Mouse (Mus musculus) neural tube, embryonic 10.5 days (tissue): ENCODE data around the gene Cpsf3.

ENCODE experiments used
- DNase-seq: peaks from one replicate; pipeline ENCODE4 v3.0.0-alpha.2; 2017; ENCODE audit warnings: low spot score; ENCODE audit errors: extremely low spot score

Cpsf3 gene

DNA sequence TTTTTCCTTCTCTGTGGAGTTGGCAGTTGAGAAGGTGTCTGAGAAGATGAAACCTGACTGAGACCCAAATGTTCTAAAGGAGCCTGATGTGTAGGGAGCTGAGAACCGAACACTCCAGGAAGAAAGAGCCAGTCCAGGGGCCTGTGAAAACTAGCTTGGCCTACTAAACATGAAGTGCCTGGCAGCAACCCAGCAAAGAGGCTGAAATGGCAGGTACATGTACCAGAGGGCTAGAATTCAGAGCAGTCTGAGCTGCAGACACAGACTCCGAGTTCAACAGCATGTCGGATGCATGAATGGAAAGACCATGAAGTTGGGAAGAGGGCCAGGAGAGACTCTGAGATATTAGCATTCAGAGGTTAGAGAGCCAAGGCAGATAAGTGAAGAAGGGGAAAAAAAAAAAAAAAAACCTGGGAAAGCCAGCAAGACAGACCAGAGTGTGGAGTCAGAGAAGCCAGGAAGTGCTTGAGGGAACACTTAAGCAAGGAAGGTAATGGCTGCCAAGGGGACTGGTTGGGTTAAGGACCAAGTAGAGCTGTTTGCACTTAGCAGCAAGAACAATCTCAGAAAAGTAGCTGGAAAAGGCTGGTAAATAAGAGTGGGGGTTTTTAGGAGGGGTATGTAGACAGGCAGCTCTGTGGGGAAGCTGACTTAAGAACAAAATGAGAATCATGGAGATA, 3.7 kb downstream of the Cpsf3 start:
- DNase-seq: no peak

DNA sequence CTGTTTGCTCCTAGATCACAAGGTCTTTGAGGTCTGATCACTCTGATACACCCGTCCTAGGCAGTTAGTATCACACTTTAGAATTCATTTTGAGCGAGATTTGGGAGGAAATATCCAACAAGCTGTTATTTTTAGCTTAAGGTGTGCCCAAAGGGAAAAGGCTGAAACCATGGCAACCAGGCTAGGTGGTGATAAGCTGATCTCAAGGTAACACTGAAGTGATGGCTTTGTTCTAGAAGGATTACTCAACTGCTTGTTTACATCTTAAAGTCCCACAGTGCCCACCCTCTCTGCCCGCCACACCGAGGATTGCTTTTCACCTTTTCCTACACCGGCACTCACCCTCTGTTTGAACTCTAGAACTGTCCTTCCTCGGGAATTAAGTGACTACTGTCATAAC, 4.5 kb downstream of the Cpsf3 start:
- DNase-seq: no peak

DNA sequence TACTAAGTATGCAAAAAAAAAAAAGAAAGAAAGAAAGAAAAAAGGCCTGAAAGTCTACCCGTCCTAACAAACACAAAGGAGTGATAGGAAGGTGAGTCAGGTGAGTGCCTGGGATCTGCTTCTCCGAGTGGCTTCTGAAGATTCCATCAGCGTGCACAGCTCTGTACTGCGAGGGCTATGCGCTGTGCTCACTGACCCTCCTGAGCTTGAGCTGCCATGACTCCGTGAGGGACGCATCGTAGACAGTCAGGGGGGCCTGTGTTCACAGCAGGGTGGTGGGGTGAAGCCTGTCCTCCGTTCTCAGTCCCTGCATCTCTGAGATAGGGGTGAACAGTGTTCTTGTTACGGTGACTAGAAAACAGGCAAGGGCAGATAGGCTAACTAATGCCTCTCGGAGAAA, 13.7 kb downstream of the Cpsf3 start:
- no peak for DNase-seq

DNA sequence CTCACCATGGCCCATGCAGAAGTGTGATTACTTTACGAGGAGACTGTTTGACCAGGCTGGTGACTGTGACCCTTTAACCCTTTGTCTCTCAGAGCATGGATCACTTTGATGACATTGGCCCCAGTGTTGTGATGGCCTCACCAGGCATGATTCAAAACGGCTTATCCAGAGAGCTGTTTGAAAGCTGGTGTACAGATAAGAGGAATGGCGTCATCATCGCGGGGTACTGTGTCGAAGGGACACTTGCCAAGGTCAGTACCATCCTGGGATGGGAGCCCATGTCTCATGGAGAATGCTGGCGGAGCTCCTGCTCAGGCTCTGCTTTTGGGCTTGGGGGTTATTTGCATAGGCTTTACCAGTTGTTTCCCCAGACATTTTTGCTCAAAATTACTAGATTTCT, 16.1 kb downstream of the Cpsf3 start:
- DNase-seq: no peak

DNA sequence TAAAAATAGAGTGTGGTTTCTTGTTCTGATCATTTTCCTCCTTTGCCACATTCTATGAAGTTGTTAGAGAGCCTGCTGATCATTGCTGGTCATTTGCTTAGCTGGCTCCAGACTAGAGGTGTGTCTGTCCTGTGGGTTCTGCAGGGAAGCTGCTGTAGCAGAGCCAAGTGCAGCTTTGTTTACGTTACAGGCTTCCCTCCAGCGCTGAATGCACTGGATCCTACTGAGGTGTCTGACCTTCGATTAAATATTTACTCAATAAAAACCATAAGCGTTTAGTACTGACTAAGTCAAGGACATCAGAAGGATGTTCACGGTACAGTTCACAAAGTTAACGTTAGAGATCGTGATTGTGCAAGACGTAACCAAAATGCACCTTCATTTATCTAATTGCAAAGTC, 16.7 kb downstream of the Cpsf3 start:
- DNase-seq: no peak

DNA sequence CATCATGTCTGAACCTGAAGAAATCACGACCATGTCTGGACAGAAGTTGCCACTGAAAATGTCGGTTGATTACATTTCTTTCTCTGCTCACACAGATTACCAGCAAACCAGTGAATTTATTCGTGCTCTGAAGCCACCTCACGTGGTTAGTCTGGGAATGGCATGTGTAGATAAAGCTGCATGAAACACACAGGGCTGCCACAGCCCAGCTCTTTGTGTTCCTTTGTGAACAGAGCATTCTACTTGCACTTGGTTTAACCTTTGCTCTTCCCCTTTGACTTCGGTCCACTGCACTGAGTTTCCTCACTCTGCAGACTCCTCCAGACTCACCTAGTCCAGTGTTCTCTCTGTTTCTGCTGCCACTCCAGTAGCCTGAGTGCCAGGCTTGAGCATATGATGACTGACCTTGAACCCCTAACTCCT, 17.2 kb downstream of the Cpsf3 start:
- DNase-seq: no peak

DNA sequence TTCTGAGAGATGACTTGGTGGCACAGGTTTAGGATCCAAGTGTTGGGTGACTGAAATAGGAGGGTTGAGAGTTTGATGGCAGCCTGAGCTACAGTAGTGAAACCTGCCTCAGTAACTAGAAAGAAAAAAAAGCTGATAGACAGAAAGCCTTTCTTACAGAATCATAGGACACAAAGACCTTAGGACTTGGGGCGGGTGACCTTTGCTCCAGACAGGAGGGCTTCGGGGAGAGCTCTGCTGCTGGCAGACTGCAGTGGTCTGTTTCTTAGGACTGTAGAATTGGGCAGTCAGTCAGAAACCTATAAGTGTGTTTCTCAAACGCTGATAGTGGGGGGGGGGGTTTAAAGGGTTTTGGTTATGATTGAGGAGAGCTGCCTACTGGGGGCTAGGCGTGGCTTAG, 20.6 kb downstream of the Cpsf3 start:
- no peak for DNase-seq

DNA sequence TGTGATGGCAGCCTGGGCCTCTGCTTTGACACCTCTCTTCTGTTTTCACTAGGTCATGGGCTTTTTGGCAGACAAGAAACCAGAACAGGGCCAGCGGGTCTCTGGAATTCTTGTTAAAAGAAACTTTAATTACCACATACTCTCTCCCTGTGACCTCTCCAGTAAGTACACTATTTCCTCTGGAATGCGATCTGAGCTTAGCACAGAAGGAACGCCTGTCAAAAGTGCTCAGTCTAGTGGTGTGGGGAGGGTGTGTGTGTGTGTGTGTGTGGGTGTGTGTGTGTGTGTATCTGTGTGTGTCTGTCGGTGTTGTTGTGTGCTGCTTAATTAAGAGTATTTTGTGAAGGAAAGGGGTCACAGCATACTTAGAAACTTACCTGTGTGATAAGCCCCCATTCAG, 21.5 kb downstream of the Cpsf3 start:
- no peak for DNase-seq

DNA sequence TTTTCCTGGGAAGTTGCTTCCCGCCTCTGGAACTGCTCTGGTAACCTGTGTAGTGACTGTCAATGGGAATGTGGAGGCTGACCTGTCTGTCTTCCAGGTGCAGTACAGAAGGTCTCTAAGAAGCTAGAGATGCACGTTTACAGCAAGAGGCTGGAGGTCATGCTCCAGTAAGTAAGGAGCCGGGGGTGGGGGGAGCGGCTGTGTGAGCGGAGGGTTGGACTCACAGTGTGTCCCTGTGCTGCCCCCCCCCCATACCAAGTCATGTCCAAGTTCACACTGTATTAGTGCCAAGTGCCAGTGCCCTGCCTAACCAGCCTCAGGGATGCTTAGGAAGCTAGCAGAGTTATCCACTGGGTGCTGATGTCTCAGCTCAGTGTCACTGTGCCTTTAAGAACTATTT, 27.0 kb downstream of the Cpsf3 start:
- no peak for DNase-seq

DNA sequence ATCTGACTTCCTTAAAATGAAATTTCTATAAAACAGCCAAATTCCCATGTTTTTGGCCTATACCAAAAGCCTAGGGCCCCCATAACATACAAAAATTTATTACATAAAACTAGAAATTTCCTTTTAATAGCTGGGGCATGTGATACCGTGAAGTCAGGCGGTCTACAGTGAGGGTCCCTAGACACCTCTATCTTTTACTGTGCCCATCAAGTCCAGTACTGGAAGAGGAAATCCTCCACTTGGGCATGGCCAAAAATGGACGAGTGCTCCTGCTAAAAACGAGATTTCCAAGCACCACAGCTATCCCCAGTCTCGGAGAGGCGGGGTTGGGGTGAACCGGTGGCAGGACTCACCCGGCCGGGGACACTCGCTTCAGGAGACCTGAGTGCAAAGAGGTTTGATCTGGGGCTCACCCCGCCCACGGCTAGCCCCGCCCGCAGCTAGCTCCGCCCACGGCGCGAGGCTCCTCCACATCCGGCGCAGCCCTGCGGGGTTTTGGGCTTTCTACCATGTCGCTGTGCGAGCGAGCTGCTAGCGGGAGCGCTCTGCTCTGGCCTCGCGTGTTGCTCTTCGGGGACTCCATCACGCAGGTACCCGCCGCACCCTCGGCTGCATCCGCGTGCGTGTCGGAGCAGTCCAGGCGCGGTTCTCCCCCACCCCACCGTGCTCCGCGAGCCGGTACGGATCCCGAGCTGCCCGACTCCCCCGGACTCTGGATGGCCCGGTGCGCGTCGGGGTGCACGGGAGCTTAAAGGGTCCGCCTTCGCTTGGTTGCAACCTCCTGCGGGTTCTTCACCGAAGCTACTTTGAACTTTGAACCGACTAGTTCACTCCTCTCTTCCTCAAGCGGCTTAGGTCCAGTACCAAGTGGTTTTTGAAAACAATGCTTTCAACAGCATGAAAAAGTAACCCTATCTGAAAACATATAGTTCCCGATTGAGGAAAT, 31.0 kb downstream of the Cpsf3 start, which contains the start of gene Iah1:
Gene Iah1, plus strand, starts transcription at position 467 of the 946 bp plus-strand sequence.
- DNase-seq: peak; percentile 85

DNA sequence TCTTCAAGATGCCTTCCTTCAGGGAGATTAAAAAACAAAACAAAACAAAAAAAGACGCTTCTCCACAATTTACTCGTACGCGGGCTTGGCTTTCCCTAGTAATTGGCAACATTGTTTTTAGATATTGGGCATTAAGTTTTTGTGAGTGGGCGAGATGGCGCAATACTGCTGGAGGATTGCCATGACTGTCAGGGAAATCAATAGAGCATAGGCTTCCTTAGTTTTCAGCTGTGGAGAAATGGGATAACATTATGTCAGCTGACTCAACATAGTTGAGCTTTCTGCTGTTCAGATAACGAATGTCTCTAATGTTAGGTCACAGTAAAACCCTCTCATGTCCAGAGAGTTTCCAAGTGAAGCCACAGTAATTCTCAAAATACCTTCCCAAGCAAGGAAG, 31.7 kb downstream of the Cpsf3 start:
- DNase-seq: no peak

DNA sequence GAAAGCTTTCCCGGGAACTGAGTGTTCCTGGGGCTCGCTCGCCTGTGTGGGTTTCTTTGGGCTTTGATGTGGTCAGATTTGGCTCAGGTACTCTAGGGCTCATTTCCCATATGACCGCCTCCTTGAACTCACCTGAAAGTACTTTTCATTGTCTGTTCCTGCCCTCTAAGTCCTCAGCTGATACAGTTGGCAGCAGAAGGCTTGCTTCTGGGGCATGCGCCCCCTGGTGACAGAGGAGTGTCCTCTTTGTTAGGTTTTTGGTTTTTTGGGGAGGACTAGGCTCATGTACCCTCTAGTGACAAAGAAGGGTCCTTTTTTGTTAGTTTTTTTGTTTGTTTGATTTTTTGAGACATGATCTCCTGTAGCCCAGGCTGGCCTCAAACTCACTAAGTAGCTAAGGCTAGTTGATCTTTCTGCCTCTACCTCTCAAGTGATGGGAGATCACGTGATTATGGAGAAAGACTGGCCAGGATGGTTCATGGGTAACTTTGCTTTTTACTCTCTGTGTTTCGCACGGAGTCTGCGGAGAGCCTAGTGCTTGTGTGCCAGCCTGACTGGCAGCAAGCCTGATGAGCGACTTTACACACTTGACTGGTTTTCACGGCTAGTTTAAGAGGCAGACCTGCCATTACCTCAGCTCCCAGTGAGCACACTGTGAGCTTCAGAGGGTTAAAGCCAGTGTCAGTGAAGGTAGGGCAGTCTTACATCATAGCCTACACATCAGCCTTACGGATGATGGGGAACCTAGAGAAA, 33.1 kb downstream of the Cpsf3 start:
- peak; percentile 57 for DNase-seq

DNA sequence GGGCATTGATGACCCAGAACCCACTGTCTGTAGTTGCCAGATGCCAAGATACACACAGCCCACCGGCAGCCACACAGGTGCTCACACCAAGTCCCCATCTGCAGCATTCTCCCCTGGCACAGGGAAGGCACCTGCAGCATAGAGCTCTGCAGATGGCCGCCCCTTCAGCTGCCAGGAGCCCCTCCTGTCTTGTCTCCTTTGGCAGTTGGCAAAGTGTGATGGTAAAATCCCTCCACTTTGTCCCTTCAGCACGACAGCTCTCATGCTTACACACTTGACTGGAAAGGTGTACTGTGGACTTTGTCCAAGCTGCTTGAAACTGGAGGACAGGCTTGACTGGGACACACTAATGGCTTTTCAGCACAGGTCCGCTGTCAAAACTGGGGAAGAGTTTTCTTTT, 35.1 kb downstream of the Cpsf3 start:
- DNase-seq: no peak

DNA sequence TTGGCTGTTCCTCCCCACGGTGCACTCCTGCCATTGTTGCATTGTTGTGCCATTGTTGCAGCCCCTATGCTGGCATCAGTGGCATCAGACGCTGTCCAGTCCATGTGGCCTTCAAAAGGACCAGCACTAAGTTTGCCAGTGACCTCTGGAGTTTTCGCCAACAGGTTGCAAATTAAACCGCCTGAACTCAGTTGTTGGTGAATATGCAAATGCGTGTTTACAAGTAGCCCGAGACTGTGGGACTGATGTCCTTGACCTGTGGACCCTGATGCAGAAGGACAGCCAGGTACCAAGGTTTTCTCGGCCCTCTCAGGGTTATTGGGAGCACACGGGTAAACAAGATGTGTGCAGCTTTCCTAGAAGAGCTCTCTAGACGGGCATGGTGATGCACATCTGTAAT, 36.0 kb downstream of the Cpsf3 start:
- no peak for DNase-seq

DNA sequence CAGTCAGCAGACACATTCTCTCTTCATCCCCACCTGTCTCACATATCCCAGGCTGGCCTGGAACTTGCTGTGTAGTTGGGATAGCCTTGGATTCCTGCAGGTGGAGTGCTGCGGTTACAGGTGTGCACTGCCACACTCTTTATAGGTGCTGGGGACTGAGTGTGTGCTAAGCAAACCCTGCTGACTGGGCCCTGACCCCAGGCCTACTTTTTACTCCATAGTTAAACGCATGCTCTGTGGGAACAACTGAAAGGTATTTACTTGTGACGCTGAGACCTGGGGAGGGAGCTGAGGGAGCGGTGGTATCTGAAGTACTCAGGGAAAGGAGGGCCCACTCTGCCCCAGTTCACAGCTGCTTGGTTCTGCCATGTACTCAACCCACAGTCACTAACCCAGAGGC, 37.1 kb downstream of the Cpsf3 start:
- no peak for DNase-seq

DNA sequence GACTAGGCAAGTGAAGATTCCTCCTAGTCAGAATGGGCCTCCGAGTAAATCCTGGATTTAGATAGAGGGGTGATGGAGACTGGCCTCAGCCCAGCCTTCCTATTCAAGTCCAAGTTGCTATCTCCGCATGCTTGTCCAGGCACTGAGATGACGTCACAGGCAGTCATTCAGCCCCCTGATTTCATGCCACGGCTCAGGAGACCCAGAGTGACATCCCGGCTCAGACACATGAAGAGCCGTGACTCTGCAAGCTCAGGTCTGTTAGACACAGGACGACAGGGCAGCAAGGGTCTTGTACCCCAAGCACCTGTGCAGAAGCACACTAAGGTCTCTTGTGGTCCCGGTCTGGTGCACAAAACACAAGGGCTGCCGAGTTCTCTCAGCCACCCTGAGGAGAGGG, 37.7 kb downstream of the Cpsf3 start:
- no peak for DNase-seq

DNA sequence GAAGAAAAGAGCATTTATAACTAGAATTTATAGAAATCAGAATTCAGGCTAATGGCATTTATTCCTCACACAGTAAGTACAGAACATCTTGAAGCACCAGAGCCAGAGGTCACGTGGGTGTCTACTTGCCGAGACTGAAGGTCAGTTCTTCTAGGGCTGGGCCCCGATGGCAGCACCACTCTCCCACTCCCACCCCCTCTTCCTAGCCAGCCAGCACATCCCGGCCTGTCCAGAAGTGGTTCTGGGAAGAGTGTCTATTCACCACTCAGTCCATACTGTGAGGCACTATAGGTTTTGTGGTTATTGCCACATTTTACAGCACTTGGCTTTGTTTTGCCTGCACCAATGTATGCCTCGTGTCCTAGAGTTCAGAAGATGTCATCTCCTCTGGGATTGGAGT, 38.9 kb downstream of the Cpsf3 start:
- no peak for DNase-seq

DNA sequence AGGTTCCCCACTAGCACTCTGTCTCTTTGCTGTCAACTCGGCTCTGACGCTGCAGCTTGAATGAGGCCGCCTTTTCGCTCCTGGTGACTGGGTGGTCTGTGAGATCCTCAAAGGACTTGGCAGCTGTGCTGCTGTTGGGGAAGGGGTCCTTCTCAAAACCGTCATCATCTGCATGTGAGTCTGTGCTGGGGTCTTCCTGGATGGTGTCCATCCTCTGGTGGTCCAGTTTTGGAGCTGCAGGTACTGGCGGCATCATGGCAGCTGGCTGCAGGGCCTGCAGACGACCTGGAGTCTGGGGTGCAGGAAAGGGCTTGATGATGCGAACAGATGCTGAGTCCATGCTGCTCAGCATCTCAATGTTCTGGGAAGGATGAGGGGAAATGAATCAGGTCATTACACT, 40.1 kb downstream of the Cpsf3 start:
- DNase-seq: no peak

DNA sequence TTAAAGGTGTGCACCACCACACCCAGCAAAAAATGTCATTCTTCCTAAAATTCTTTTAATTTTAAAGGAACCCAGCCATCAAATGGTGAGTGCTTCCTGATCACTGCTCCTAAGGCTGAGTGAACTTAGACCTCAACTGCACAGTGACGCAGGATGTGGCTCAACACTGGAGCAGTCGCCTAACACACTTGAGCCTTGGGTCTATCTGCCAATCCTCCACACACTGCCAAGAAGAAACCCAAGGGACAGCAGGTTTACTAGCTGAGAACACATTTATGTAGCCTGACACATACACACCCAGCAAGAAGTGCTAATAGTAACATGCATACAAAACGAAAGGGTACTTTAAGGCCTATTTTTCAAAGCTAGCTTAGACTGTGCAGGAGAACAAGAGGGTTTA, 41.1 kb downstream of the Cpsf3 start:
- DNase-seq: no peak

DNA sequence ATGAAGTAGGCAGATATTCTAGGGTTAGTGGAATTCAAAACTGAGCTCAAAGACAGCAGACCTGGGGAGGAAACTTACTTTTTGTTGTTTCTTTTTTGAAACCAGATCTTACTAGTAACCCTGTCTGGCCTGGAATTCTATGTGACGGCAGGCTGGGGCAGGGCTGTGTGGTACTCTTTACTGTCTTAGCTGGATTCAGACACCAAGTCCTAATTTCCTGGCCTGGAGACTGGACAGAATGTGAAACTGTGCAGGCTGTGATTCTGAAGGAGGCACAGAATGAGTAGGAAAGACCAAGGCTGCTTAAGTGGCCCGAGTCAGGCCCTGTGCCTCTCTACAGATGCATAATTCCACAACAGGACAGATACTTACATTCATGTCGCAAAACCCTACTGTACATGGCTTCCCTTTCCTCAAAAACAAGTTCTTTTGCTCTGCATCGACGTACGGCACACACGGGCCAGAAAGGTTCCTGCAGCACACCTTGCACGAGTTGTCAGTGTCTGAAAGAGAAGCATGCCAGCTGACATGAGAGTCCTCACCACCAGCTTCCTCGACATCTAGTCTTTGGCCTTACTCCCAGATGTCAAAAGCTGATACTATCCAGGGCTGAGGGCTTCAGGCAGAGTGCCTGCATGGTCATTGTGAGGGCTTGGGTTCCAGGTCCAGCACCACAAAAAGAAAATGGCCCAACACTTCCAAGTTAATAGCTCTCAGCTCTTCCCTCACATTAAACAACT, 44.6 kb downstream of the Cpsf3 start:
- DNase-seq: no peak

DNA sequence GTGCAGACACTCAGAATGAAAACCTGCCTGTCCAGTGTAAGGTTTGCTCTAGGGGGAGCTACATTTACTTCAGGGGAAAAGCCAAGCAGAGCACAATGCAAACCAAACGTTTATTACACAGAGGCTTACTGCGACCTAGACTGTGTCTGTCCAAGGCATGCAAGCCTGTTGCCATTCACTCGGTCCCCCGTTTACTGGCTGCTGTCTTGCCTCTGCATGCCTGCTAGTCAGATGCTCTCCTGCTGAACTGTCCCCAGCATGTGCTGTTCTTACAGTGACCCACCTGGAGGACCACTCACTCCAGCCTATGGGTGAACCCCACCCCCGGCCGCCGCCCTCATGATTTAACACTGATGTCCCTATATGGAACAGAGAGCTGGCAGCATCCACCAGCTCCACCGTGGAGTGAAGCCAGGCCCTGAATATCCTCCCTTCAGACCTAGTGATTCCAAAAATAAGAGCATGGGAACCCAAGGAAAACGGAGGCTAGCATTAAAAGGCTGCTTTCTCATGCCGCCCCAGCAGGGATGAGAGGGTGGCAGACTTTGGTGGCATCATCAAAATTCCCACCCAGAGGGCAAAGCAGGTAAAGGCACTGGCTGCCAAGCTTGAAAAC, 45.9 kb downstream of the Cpsf3 start:
- no peak for DNase-seq
